Mouse (Mus musculus) bone marrow, adult 2 months (tissue): ENCODE measurements around the gene Srpr.

Source experiments
- CTCF ChIP-seq: fragments of 200-500 bp; IDR thresholded peaks from 2 replicates; pipeline ENCODE4 v1.5.1; 2011; ENCODE audit warnings: low read length, control low read depth; ENCODE audit not compliant: control insufficient read depth, insufficient read depth
- POLR2A ChIP-seq: fragments of 200-500 bp; IDR thresholded peaks from 2 replicates; pipeline ENCODE4 v1.6.1; 2011; ENCODE audit warnings: low read depth, mild to moderate bottlenecking, control low read depth, low read length, borderline replicate concordance; ENCODE audit not compliant: control insufficient read depth

- TF ChIP-seq CTCF = no peak
- no peak for TF ChIP-seq POLR2A
Measured at GRCm38 (mm10) chr9:35158477-35158876, 41.5 kb upstream of the Srpr start.
